Mouse (Mus musculus) embryo, embryonic 9.5 days (tissue): ENCODE measurements around the gene Gm12216.
"Not testable (repeated sequence)": the region's sequence is repeated elsewhere in the genome, so short reads cannot be mapped to it uniquely, and the experiment has no call there.

Experiments used
- DNase-seq: peaks from one replicate; pipeline ENCODE4 v3.0.0-alpha.2; 2017; ENCODE audit errors: extremely low spot score

The Gm12216 gene

DNA sequence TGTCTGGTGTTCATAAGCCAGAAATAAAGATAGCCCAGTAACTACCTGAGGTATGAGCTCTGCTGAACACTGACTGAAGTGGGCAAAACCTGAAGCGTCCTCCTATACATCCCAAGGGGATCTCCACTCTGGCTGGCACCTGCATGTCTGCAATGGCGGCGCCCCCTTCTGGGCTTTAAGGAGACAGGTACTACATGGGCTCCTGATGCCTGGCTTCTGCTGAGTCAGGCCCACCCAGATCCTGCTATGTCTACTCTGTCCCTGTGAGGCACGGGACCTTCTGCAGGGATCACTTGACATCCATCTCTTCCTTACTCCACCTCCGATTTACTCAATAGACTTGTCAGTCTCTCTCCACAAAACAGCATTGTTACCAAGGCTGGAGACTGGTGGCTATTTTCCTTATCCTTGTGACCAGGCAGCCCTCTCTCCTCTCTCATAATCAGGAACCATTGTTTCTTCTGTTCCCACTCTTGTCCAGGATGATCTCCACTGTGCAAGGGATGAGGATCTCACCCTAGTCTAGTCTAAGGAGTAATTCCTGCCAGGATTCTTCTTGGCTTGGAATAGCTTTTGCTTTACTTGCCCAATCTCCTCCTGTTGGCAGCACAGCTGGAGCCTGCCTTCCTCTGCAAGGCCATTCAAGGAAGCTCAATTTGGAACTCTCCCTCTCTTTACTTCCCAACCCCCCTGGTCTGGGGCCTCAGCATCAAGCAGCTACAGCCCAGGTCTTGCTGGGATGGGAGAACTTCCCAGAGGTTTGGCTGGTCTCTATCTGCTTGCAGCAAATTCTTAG, 15.1 kb upstream of the Gm12216 start:
- not testable (repeated sequence) for DNase-seq

GRCm38 (mm10) chr11:53871786-53872507, 12.9 kb upstream of the Gm12216 start:
- no peak for DNase-seq

GRCm38 (mm10) chr11:53869172-53869571, 10.1 kb upstream of the Gm12216 start:
- no peak for DNase-seq

GRCm38 (mm10) chr11:53868323-53868722, 9.3 kb upstream of the Gm12216 start:
- DNase-seq, result not testable (repeated sequence)

DNA sequence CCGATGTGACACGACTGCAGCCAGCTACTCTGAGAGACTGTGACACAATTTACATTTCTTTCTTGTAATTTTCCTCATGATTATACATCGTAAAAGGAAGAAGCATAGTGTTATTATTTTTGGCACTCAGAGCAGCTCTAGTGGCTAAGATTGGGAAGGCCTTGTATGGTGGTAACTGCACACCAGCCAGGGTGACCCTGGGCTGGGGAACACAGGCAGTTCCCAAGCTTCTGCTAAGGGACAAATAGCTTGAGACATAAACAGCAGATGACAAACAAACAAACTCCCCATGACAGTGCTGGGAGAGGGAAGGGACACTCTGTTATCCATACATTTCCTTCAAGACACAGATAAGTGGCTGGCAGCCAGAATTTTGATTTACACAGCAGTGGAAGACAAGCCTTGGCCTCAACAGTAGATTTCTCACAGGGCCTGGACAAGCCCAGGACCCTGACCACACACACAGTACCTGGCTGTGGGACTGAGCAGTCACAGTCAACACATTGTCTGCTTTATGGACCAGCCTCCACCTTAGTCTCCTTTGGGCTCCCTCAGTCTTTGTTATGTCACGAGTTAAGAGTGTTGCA, 5.8 kb upstream of the Gm12216 start:
- DNase-seq, result not testable (repeated sequence)

DNA sequence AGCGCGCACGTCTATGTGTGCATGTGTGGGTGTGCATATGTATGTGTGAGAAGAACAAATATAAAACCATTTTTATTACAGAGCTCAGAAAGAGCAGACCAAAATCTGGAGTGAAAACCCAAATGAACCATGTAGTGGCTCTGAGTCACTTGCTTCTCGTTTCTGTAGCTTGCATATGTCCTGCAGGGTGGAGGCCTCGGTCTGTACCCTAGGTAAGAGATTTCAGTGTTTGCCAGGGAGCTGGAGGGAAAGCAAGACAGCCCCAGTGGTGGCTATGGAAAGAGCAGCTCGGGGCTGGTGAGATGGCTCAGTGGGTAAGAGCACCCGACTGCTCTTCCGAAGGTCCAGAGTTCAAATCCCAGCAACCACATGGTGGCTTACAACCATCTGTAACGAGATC, 1.9 kb upstream of the Gm12216 start:
- not testable (repeated sequence) for DNase-seq

DNA sequence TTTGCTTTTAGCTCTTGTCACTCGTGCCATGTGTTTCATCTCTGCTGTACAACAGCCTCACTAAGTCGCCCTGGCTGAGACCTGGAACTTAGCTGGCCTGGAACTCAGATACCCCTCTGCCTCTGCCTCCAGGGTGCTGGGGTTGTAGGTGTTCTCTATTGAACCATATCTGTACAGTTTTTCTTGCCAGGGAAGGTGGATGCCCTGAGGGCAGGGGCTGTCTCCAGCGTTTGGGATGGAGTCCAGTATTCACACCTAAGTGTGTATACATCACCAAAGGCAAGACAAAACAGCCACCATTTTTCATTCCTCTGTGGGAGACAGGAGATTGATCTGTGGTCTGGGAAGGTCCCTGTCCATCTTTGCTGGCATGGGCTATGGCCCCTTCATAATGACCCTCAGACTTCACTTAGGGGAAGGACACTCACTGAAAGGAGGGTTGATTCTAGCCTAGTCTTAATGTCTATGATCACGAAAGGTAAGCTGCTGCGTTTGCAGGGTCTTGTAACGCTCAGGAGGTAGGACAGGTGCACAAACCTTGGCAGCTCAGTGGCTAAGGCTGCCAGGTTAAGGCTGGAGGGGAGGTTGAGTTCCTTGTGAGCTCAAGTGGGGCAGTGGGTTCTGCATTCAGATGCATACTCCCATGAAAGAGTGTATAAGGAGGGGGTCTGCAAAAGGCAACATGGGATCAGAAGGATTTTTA, 847 bp downstream of the Gm12216 start:
- no peak for DNase-seq

DNA sequence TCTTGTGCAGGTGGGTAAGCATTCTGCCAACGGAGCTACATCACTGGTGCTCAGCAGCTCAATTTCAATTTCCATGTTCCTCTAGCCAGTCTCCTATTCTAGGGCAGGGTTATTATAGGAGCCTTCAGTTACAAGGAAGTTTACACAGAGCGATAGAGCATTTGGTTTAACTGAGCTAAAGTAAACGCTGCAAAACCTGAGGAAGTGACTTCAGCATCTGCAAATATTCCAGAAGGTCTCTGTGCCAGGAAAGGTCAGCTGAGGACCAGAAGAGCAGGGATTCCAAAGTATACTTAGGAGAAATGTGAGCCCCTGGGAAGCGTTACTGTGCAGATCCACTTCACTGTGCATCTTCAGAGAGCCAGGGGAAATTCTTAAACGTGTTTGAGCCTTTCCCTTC, 5.4 kb downstream of the Gm12216 start:
- no peak for DNase-seq

GRCm38 (mm10) chr11:53851795-53852194, 7.3 kb downstream of the Gm12216 start:
- DNase-seq, result no peak

DNA sequence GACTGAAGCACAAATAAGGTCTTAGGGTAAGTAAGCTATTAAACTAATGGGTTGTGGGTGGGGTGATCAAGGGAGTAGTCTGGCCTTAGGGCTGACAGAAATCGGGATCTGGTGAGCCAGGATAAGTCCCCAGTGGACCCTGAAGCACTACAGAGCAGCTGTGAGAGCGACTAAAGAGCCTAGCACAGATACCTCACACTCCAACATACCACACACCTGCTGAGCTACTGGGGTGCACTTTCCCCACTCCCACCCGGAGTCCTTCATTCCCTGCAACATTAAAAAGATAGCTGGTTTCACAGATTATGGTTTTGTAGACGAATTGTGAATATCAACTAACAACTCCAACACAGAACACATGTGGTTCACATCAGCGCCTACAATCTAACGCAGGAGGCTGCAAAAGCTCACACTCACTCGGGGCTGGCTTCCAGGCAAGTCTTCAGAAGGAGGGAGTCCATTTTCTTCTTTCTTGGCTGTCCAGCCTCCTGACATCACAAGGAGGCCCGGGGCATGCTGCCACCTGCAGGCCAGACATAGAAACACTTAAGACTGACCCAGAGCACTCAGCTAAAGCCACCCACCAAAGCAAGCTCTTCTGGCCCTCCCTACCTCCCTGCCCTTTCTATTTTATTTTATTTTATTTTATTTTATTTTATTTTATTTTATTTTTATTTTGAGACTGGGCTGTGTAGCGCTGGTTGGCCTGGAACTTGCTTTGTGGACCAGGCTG, 9.3 kb downstream of the Gm12216 start:
- DNase-seq, result peak; percentile 74

DNA sequence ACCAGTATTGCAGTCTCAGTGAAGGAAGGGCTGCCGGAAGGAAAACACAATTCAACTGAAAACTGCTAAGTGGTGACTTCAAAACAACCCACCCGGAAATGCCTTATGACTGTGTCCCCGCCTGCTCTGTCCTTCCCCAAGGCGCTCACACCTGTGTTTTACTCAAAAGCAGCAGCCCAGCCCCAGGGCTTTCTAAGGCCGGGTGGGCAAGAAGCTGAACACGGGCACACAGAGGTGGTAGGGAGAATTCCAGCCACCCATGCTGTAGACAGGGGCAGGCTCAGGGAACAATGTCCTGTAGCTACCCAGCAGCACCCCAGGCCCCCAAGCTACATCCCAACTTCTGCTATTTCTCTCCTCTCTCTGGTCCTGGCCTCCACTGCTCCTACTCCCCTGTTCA, 13.4 kb downstream of the Gm12216 start:
- no peak for DNase-seq

GRCm38 (mm10) chr11:53843106-53843505, 15.9 kb downstream of the Gm12216 start:
- DNase-seq, result no peak

GRCm38 (mm10) chr11:53842161-53842581, 16.9 kb downstream of the Gm12216 start:
- no peak for DNase-seq

- no peak for DNase-seq
These were observed 17.5 kb downstream of the Gm12216 start for GRCm38 (mm10) chr11:53841514-53841913.

- DNase-seq, result no peak
These were observed 19.1 kb downstream of the Gm12216 start for GRCm38 (mm10) chr11:53839663-53840642.

GRCm38 (mm10) chr11:53839147-53839546, 19.9 kb downstream of the Gm12216 start:
- no peak for DNase-seq

DNA sequence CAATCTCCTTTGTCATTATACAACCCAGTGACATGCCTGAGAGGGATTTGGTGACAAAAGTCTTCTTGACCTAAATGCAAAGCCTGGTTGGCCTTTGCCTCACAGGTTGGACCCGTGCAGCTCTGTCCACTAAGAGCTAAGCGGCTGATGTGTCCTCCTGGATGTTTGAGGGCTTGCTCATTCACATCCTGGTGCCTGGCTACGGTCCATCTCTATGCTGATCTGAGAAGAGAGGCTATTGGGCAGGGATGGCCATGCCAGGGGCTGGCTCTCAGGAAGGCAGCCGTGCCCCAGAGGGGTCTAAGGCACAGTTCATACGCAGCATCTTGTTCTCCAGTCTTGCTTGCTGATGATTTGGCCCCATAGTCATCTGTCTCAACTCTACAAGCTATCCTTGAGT, 21.3 kb downstream of the Gm12216 start:
- no peak for DNase-seq

DNA sequence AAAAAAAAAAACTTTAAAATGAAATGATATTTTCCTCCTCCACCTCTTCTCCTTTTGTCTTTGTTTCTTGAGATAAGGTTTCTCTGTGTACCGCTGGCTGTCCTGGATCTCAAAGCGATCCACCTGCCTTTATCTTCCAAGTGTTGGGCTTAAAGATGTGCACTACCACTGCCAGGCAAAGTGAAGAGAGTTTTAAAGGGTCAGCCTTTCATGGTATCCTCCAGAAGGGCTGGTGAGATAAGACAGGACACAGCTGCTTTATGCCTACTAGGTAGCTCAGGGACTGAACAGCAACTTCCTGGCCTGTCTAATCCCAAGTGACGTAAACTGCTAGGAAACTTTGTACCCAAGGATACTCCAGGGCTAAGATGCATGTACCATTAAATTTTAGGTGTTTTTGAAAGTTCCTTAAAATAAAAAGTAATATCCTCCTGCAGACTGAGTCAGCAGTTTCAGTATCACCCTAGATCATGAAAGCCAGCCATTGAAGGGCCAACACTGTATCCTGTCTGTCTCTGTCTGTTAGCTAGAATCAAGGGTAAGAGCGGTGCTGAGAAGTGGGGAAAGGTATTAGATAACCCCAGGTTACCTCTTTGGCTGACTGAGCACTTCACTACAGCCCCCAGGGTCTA, 23.6 kb downstream of the Gm12216 start:
- no peak for DNase-seq

- no peak for DNase-seq
These were observed 33.6 kb downstream of the Gm12216 start for GRCm38 (mm10) chr11:53825409-53825808.

DNA sequence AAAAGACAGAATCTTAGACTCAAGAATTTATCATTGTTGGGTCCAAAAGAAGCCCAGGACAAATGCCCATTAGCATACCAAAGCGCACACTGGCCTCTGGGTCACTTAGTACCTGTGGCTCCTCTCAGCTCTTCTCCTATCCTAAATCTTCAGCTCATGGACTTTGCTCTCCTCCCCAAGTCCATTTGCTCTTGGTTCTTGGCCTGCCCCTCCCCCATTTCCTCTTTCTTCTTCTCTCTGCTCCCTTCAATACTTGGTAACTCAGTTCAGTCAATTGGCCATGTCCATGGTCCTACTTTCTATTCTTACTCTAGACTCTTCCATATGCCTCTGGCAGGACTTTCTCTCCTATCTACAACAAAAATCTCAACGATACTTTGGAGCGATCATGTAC, 37.1 kb downstream of the Gm12216 start:
- no peak for DNase-seq
